Mouse (Mus musculus) neural tube, embryonic 15.5 days (tissue): ENCODE measurements around the gene Sh3bgr. TPM values are rescaled to one million over a fixed set of nuclear protein-coding genes. Genes with fewer than 3 reads are reported as not detected.
A peak's percentile ranks its signal among the peaks of the same experiment; 100 is the strongest.

Experiments
- ATAC-seq: fragments of 200-750 bp; cut with Nextera tagmentation; 2 replicates; pipeline ENCODE4 v1.8.0; 2017; ENCODE audit warnings: mild to moderate bottlenecking, moderate TSS enrichment, moderate library complexity; ENCODE audit not compliant: low FRiP score
- H3K27ac ChIP-seq: fragments of 300-500 bp; sonication (generic); replicated peaks from 2 replicates; pipeline ENCODE4 v1.5.1; 2015; ENCODE audit warnings: mild to moderate bottlenecking, inconsistent platforms
- H3K27me3 ChIP-seq: fragments of 300-500 bp; sonication (generic); replicated peaks from 2 replicates; pipeline ENCODE4 v1.6.1; 2015; ENCODE audit warnings: inconsistent platforms
- H3K36me3 ChIP-seq: fragments of 300-500 bp; sonication (generic); 2 replicates; pipeline ENCODE4 v1.6.1; 2015; ENCODE audit warnings: inconsistent platforms
- H3K4me1 ChIP-seq: fragments of 300-500 bp; sonication (generic); 2 replicates; pipeline ENCODE4 v1.6.1; 2015; ENCODE audit warnings: inconsistent platforms
- H3K4me2 ChIP-seq: fragments of 300-500 bp; sonication (generic); 2 replicates; pipeline ENCODE4 v1.6.1; 2015; ENCODE audit warnings: inconsistent platforms, mild to moderate bottlenecking, moderate library complexity
- H3K4me3 ChIP-seq: fragments of 300-500 bp; sonication (generic); replicated peaks from 2 replicates; pipeline ENCODE4 v1.5.1; 2015; ENCODE audit warnings: mild to moderate bottlenecking, inconsistent platforms
- H3K9ac ChIP-seq: fragments of 300-500 bp; sonication (generic); replicated peaks from 2 replicates; pipeline ENCODE4 v1.6.1; 2015; ENCODE audit warnings: mild to moderate bottlenecking, inconsistent platforms
- H3K9me3 ChIP-seq: fragments of 300-500 bp; sonication (generic); replicated peaks from 2 replicates; pipeline ENCODE4 v1.6.1; 2016; ENCODE audit warnings: inconsistent platforms
- WGBS: fragments of 180-500 bp; shearing (Covaris S2); methylation state at CpG from one replicate; pipeline ENCODE4 v1.1.7; 2015; ENCODE audit warnings: mixed read lengths; 5-methylcytosine and 5-hydroxymethylcytosine counted together
- polyA plus RNA-seq: library from polyadenylated mRNA; unstranded; fragments of >200 nt; fragmentation: Nextera tagmentation; extraction: Ambion mirVana; gene quantifications from 2 replicates; pipeline ENCODE4 v1.2.1, GENCODE M21; 2015

The Sh3bgr gene
- polyA plus RNA-seq, 1 experiment from 2014 or later = 6.7 TPM

- Histone ChIP-seq H3K27ac (no peak overlapping the region), H3K4me1 (no peaks in the 10 kb centered on the region), H3K9ac (no peak overlapping the region), H3K9me3 (no peaks in the 10 kb centered on the region), H3K27me3 (no peaks in the 10 kb centered on the region), H3K36me3 (no peaks in the 10 kb centered on the region), H3K4me2 (no peak overlapping the region), H3K4me3 (no peak overlapping the region)
- 94% methylated on average over 4 of the region's 4 CpGs for WGBS
- no peak for ATAC-seq
Measured at GRCm38 (mm10) chr16:96213027-96213426, 12.8 kb downstream of the Sh3bgr start.

DNA sequence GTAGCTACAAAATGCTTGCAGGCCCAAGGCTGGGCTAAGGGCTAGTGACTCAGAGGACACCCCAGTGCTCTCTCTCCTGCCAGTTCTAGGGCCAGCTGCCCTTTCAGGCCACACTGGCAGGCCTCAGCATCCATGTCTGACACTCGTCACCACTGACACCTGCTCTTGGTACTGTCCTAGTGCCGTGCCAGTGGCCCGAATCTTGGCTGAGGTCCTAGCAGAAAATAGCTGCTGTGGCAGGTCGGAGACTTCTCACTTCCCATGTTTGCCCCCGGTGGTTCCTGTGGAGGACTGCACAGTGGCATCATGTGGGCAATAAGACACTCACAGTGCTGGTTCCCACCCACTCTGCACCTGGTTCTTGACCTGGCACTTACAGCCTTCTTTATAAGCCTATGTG, 21.2 kb downstream of the Sh3bgr start:
- no peak overlapping the region for H3K4me2 ChIP-seq
- 74% methylated on average over 5 of the region's 5 CpGs for WGBS
- no peak for ATAC-seq
- no peaks in the 10 kb centered on the region for H3K9me3 ChIP-seq
- no peak overlapping the region for H3K27ac ChIP-seq
- no peak overlapping the region for H3K4me3 ChIP-seq
- H3K27me3 ChIP-seq = no peaks in the 10 kb centered on the region
- H3K36me3 ChIP-seq = no peaks in the 10 kb centered on the region
- H3K4me1 ChIP-seq = no peaks in the 10 kb centered on the region
- H3K9ac ChIP-seq = no peak overlapping the region

GRCm38 (mm10) chr16:96221959-96222358, 21.7 kb downstream of the Sh3bgr start:
- Histone ChIP-seq H3K9me3 (no peaks in the 10 kb centered on the region), H3K27ac (no peak overlapping the region), H3K4me3 (no peak overlapping the region), H3K9ac (no peak overlapping the region), H3K27me3 (no peaks in the 10 kb centered on the region), H3K36me3 (no peaks in the 10 kb centered on the region), H3K4me1 (no peaks in the 10 kb centered on the region), H3K4me2 (no peak overlapping the region)
- no peak for ATAC-seq
- 90% methylated on average over 3 of the region's 3 CpGs for WGBS

GRCm38 (mm10) chr16:96222452-96222851, 22.2 kb downstream of the Sh3bgr start:
- 89% methylated on average over 1 of the region's 1 CpGs for WGBS
- no peak overlapping the region for H3K9ac ChIP-seq
- no peak for ATAC-seq
- no peaks in the 10 kb centered on the region for H3K4me1 ChIP-seq
- no peaks in the 10 kb centered on the region for H3K9me3 ChIP-seq
- H3K36me3 ChIP-seq = no peaks in the 10 kb centered on the region
- no peak overlapping the region for H3K4me3 ChIP-seq
- H3K27ac ChIP-seq = no peak overlapping the region
- H3K4me2 ChIP-seq = no peak overlapping the region
- no peaks in the 10 kb centered on the region for H3K27me3 ChIP-seq

DNA sequence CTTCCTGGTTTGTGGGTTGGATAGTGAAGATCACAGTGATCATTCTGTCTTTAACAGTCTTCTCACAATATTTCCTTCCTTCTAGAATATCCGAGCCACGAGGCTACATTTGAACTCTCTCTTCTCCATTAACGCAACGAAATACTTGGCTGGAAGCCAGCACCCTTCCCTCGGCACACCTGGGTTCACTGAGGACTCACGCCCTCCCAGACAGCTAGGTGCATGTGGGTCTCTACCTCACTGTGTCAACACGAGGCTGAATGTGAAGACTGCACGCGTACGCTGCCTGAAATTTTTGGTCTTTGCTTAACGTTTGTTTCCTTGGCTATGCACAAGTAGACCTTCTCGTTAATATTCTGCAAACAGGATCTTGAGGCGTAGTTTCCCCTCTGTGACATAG, 28.2 kb downstream of the Sh3bgr start:
- no peaks in the 10 kb centered on the region for H3K27me3 ChIP-seq
- no peak overlapping the region for H3K4me2 ChIP-seq
- ATAC-seq = no peak
- no peak overlapping the region for H3K27ac ChIP-seq
- H3K9me3 ChIP-seq = no peaks in the 10 kb centered on the region
- no peaks in the 10 kb centered on the region for H3K4me1 ChIP-seq
- H3K9ac ChIP-seq = no peak overlapping the region
- no peak overlapping the region for H3K4me3 ChIP-seq
- no peaks in the 10 kb centered on the region for H3K36me3 ChIP-seq
- 80% methylated on average over 13 of the region's 13 CpGs for WGBS

DNA sequence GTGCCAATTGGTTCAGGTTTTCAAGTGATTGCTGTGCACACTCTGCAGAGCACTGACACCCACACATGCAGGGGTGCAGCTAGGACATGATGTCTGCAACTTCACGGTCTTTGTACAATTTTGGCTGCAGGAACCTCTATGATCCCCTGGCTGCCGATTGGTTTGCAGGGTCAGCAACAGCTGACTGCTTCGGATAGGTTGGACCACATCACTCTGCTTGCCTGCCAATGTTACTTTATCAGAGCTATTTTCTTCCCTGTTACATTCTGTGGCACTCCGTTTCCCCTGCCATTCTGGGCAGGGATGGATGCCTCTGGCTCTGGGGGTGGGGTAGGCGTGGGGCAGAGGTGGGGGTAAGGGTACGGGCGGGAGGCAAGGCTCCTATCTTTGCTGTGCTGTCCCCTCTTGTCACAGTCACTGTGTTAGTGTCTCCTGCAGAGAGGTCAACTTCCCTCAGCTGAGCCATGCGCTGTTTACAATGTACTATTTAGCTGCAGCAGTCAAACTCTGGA, 28.9 kb downstream of the Sh3bgr start:
- Histone ChIP-seq H3K36me3 (no peaks in the 10 kb centered on the region), H3K4me3 (no peak overlapping the region), H3K9ac (no peak overlapping the region), H3K9me3 (no peaks in the 10 kb centered on the region), H3K4me1 (no peaks in the 10 kb centered on the region), H3K4me2 (no peak overlapping the region), H3K27ac (no peak overlapping the region), H3K27me3 (no peaks in the 10 kb centered on the region)
- no peak for ATAC-seq
- WGBS = 41% methylated on average over 8 of the region's 8 CpGs

DNA sequence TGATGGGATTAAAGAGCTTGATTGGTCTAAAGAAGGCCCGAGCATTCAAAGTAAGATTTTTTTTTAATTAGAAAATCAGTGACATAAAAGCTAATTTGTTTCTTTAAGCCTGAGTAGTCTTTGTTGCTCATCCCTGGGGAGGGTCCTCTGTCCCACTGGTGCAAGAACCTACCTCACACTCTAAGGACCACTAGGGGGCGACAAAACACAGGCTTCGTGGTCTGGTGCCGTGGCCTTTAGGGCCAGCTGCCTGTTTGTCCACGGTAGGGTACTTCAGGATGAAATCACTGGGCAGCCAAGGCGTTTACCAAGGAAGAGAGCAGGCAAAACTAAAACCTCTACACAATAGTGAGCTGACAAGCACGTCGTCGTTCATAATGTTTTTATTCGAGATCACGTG, 30.2 kb downstream of the Sh3bgr start:
- no peaks in the 10 kb centered on the region for H3K9me3 ChIP-seq
- WGBS = 28% methylated on average over 11 of the region's 11 CpGs
- no peak overlapping the region for H3K9ac ChIP-seq
- no peak overlapping the region for H3K4me3 ChIP-seq
- peaks cover 5% of the 10 kb centered on the region; the same call in 1 of the 2 replicates for H3K4me1 ChIP-seq
- ATAC-seq = peak; percentile 63; the same call in 1 of the 2 replicates
- H3K36me3 ChIP-seq = no peaks in the 10 kb centered on the region
- no peak overlapping the region for H3K4me2 ChIP-seq
- no peaks in the 10 kb centered on the region for H3K27me3 ChIP-seq
- no peak overlapping the region for H3K27ac ChIP-seq

- Histone ChIP-seq H3K36me3 (no peaks in the 10 kb centered on the region), H3K9me3 (no peaks in the 10 kb centered on the region), H3K4me1 (peaks cover 10% of the 10 kb centered on the region), H3K27ac (no peak overlapping the region), H3K27me3 (no peaks in the 10 kb centered on the region), H3K4me2 (no peak overlapping the region), H3K9ac (no peak overlapping the region), H3K4me3 (no peak overlapping the region)
- ATAC-seq = no peak
- 93% methylated on average over 4 of the region's 4 CpGs for WGBS
Measured at GRCm38 (mm10) chr16:96231251-96231650, 31.0 kb downstream of the Sh3bgr start.

DNA sequence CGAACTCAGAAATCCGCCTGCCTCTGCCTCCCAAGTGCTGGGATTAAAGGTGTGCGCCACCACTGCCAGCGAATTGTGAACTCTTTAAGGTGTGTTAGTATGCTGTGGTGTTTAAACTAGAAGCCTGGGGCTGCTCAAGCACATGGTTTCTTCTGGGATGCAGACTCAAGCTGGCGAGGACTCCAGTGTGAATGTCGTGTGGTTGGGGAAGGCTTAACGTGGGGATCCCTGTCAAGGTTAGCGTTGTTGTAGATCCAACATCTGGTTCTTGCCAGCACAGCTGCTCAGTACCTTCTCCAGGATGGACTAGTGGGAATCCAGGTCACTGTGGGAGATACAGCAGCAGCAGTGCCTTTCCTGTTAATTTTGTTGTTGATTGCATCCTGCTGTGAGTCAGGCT, 31.7 kb downstream of the Sh3bgr start:
- H3K4me2 ChIP-seq = no peak overlapping the region
- H3K27ac ChIP-seq = no peak overlapping the region
- peaks cover 10% of the 10 kb centered on the region for H3K4me1 ChIP-seq
- no peaks in the 10 kb centered on the region for H3K9me3 ChIP-seq
- no peak for ATAC-seq
- WGBS = 87% methylated on average over 8 of the region's 8 CpGs
- no peak overlapping the region for H3K9ac ChIP-seq
- H3K27me3 ChIP-seq = no peaks in the 10 kb centered on the region
- no peak overlapping the region for H3K4me3 ChIP-seq
- no peaks in the 10 kb centered on the region for H3K36me3 ChIP-seq

- no peak for ATAC-seq
- Histone ChIP-seq H3K27me3 (no peaks in the 10 kb centered on the region), H3K4me1 (peaks cover 10% of the 10 kb centered on the region), H3K4me2 (no peak overlapping the region), H3K4me3 (no peak overlapping the region), H3K9ac (no peak overlapping the region), H3K9me3 (no peaks in the 10 kb centered on the region), H3K27ac (no peak overlapping the region), H3K36me3 (no peaks in the 10 kb centered on the region)
- WGBS = 89% methylated on average over 8 of the region's 8 CpGs
Measured at GRCm38 (mm10) chr16:96233996-96234395, 33.7 kb downstream of the Sh3bgr start.

- no peak within 1 kb of the TSS for H3K4me3 ChIP-seq
- WGBS = 52% methylated on average over 17 of the region's 17 CpGs
- H3K27me3 ChIP-seq = no peaks in the 10 kb centered on the region
- 0 out of 2 replicates have a peak within 1 kb of the TSS, but pooled peaks have one; percentile 11 for H3K9ac ChIP-seq
- H3K36me3 ChIP-seq = no peaks in the 10 kb centered on the region
- no peaks in the 10 kb centered on the region for H3K9me3 ChIP-seq
- H3K4me1 ChIP-seq = peaks cover 10% of the 10 kb centered on the region
- H3K27ac ChIP-seq = peak within 1 kb of the TSS; percentile 51; the same call in 1 of the 2 replicates
- peak within 1 kb of the TSS; percentile 35 for H3K4me2 ChIP-seq
- peak; percentile 50; the same call in 1 of the 2 replicates for ATAC-seq
Measured at GRCm38 (mm10) chr16:96235366-96235970, 35.2 kb downstream of the Sh3bgr start, which contains the start of gene B3galt5. Gene B3galt5 (plus strand): TSS chr16:96235801.

DNA sequence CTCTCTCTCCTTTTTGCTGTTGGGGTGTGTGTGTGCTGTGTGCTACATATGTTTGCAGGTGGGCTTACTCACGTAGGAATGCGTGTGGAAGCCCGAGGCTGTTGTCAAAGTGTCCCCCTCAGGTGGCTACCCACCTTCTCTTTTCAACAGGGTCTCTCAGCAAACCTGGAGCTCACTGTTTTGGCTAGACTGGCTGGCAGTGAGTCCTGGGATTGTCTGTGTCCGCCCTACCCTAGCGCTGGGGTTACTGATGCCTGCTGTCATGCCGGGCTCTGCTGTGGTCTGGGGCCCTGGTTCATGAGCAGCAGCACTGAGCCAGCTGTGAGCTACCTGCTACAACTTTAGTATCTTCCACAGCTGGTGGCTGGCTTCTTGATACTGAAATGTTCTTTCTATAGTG, 44.2 kb downstream of the Sh3bgr start:
- Histone ChIP-seq H3K9me3 (no peaks in the 10 kb centered on the region), H3K4me3 (no peak overlapping the region), H3K36me3 (no peaks in the 10 kb centered on the region), H3K27me3 (no peaks in the 10 kb centered on the region), H3K4me1 (no peaks in the 10 kb centered on the region), H3K9ac (no peak overlapping the region), H3K4me2 (no peak overlapping the region), H3K27ac (no peak overlapping the region)
- WGBS = 84% methylated on average over 6 of the region's 6 CpGs
- no peak for ATAC-seq
